Mouse (Mus musculus): ENCODE results near the gene Espn.

GRCm38 (mm10) chr4:152095937-152096910 is 55.9 kb downstream of the Espn start:
- TF ChIP-seq CTCF (IDR thresholded peaks at IDR 0.05; ENCODE audit: low read depth) (peak; percentile 83), EP300 (optimal IDR thresholded peaks at IDR 0.05) (no peak)

All from stomach, postnatal 0 days (tissue).